Mouse (Mus musculus): ENCODE measurements around the gene Zscan4e.
"Not testable (repeated sequence)": the region's sequence is repeated elsewhere in the genome, so short reads cannot be mapped to it uniquely, and the experiment has no call there.

Zscan4e gene

GRCm38 (mm10) chr7:11310582-11310981 lies at the start of gene Zscan4e:
Gene Zscan4e, minus strand, starts transcription at chr7:11310682.
- not testable (repeated sequence) for DNase-seq (ENCODE audit: low read depth in 1 of 2, low spot score in 2 of 2)
